Mouse (Mus musculus) midbrain, embryonic 15.5 days (tissue): ENCODE results near the gene Bcas1. TPM values are rescaled to one million over a fixed set of nuclear protein-coding genes. Genes with fewer than 3 reads are reported as not detected.

Experiments used
- ATAC-seq: fragments of 200-750 bp; cut with Nextera tagmentation; replicated peaks from 2 replicates; pipeline ENCODE4 v1.8.0; 2017; ENCODE audit warnings: moderate TSS enrichment
- H3K27ac ChIP-seq: fragments of 300-500 bp; sonication (generic); 2 replicates; pipeline ENCODE4 v1.5.1; 2015; ENCODE audit warnings: mild to moderate bottlenecking, inconsistent platforms
- H3K27me3 ChIP-seq: fragments of 300-500 bp; sonication (generic); replicated peaks from 2 replicates; pipeline ENCODE4 v1.6.1; 2015; ENCODE audit warnings: inconsistent platforms
- H3K36me3 ChIP-seq: fragments of 300-500 bp; sonication (generic); replicated peaks from 2 replicates; pipeline ENCODE4 v1.6.1; 2015; ENCODE audit warnings: inconsistent platforms
- H3K4me1 ChIP-seq: fragments of 300-500 bp; sonication (generic); 2 replicates; pipeline ENCODE4 v1.6.1; 2015; ENCODE audit warnings: inconsistent platforms
- H3K4me2 ChIP-seq: fragments of 300-500 bp; sonication (generic); 2 replicates; pipeline ENCODE4 v1.6.1; 2015; ENCODE audit warnings: inconsistent platforms, mild to moderate bottlenecking, moderate library complexity
- H3K4me3 ChIP-seq: fragments of 300-500 bp; sonication (generic); 2 replicates; pipeline ENCODE4 v1.5.1; 2015; ENCODE audit warnings: mild to moderate bottlenecking, inconsistent platforms
- H3K9ac ChIP-seq: fragments of 300-500 bp; sonication (generic); 2 replicates; pipeline ENCODE4 v1.6.1; 2015; ENCODE audit warnings: mild to moderate bottlenecking, inconsistent platforms
- H3K9me3 ChIP-seq: fragments of 300-500 bp; sonication (generic); 2 replicates; pipeline ENCODE4 v1.6.1; 2016; ENCODE audit warnings: inconsistent platforms
- WGBS: fragments of 180-500 bp; shearing (Covaris S2); methylation state at CpG from one replicate; pipeline ENCODE4 v1.1.7; 2015; ENCODE audit warnings: mixed read lengths; 5-methylcytosine and 5-hydroxymethylcytosine counted together
- polyA plus RNA-seq: library from polyadenylated mRNA; unstranded; fragments of >200 nt; fragmentation: Nextera tagmentation; extraction: Ambion mirVana; gene quantifications from 2 replicates; pipeline ENCODE4 v1.2.1, GENCODE M21; 2015

The Bcas1 gene
- polyA plus RNA-seq, 1 experiment from 2014 or later = 9.6 TPM

DNA sequence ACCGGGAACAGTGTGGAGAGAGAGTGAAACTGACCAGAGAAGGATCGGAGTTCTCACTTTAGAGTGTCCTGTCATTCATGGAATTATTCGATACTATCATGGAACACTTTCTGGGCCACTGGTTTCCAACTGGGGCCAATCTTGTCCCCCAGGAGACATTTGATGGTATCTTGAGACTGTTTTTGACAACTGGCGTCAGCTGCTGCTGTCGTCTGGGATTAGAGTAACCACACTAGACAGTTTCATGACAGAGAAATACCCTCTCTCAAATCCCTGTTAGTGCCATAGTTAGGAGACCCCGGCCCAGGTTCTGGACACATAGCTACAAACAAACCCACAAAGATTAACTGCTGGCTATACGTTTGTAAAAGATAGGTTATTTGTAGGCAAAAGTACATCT lies 124.0 kb downstream of the Bcas1 start:
- 84% methylated on average over 7 of the region's 7 CpGs for WGBS
- Histone ChIP-seq H3K4me1 (peaks cover 7% of the 10 kb centered on the region), H3K9ac (no peak overlapping the region), H3K36me3 (no peaks in the 10 kb centered on the region), H3K4me2 (no peak overlapping the region), H3K4me3 (no peak overlapping the region), H3K27me3 (no peaks in the 10 kb centered on the region), H3K27ac (no peak overlapping the region), H3K9me3 (no peaks in the 10 kb centered on the region)
- no peak for ATAC-seq

DNA sequence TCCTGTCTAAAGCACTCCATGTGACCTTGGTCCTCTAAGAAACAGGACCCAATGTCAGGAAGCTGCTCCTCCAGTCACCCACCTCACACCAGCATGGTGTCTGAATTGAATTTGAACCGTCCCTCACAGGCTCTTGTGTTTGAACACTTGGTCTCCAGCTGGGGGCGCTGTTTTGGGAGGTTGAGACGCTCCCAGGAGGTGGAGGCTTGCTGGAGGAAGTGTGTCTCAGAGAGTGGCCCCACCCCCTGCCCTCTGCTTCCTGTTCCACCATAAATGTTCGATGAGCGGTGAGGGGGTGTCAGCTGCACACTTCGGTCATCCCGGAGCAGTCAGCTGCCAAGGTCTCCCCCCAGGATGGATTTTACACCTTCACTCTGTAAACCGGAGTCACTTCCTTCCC lies 124.8 kb downstream of the Bcas1 start:
- H3K9me3 ChIP-seq = no peaks in the 10 kb centered on the region
- H3K36me3 ChIP-seq = no peaks in the 10 kb centered on the region
- H3K4me2 ChIP-seq = no peak overlapping the region
- H3K4me1 ChIP-seq = peaks cover 6% of the 10 kb centered on the region
- no peak for ATAC-seq
- no peak overlapping the region for H3K4me3 ChIP-seq
- 88% methylated on average over 8 of the region's 8 CpGs for WGBS
- H3K27ac ChIP-seq = no peak overlapping the region
- no peaks in the 10 kb centered on the region for H3K27me3 ChIP-seq
- no peak overlapping the region for H3K9ac ChIP-seq

Other genes starting within 250 kb of the Bcas1 start
- gene Pfdn4, start 68.6 kb upstream of the Bcas1 start, polyA plus RNA-seq = 103 and 110 TPM in 2 replicates
- 0.09 and 0.14 TPM in 2 replicates for gene Cyp24a1, start 69.3 kb upstream of the Bcas1 start, polyA plus RNA-seq
- gene 4930470P17Rik, start 174.2 kb upstream of the Bcas1 start, polyA plus RNA-seq = not detected in 2 replicates